Mouse (Mus musculus) gastrocnemius, adult 2 months (tissue): ENCODE data around the gene Gabbr2. TPM values are rescaled to one million over a fixed set of nuclear protein-coding genes. Genes with fewer than 3 reads are reported as not detected.
"Not testable (repeated sequence)": the region's sequence is repeated elsewhere in the genome, so short reads cannot be mapped to it uniquely, and the experiment has no call there.

ENCODE experiments used
- DNase-seq: peaks from one replicate; pipeline ENCODE4 v3.0.0; 2022
- H3K27ac ChIP-seq: fragments of 200-600 bp; 2 replicates; pipeline ENCODE4 v1.8.1; 2022; ENCODE audit warnings: mild to moderate bottlenecking
- H3K4me3 ChIP-seq: fragments of 200-600 bp; 2 replicates; pipeline ENCODE4 v1.8.1; 2022; ENCODE audit warnings: mild to moderate bottlenecking, moderate library complexity
- CTCF ChIP-seq: fragments of 200-600 bp; IDR thresholded peaks from 2 replicates; pipeline ENCODE4 v1.8.1; 2022; ENCODE audit warnings: antibody characterized with exemption, mild to moderate bottlenecking, moderate library complexity
- intact Hi-C: fragments of 180-260 bp; cut with DNase I; formaldehyde crosslinking; loops from one replicate; pipeline ENCODE4 v1.15.1; 2025
- total RNA-seq, 2 experiments: library from RNA; stranded (reverse); gene quantifications; 2 replicates each; pipeline ENCODE4 v1.2.3; 2021

Gabbr2 gene
- total RNA-seq, 2 experiments from 2014 or later: 0.06 to 0.10 TPM

DNA sequence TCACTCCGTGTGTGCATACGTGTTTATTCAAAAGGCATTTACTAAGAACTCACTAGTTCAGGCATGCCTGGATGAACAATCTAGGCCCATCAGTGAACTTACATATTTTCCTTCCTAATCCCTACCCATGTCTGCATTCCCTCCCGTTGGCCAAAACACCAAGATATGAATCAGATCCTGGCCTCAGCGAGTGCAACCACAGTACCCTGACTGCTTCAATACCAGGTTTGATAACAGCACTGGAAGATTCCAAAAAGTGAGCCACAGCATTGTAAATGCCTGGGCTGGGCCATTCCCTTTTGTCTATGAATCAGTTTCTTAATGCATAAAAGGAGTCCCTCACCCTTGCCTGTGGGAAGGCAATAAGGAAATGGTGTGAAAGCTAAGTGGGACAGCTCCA lies 342.5 kb downstream of the Gabbr2 start:
- no peak for DNase-seq
- intact Hi-C loops: no loop called here
- Histone ChIP-seq H3K27ac (peak overlapping the region; percentile 99; the same call in 1 of the 2 replicates), H3K4me3 (peak overlapping the region; percentile 83)
- TF ChIP-seq CTCF: no peak

GRCm38 (mm10) chr4:46643676-46644112 lies 348.0 kb downstream of the Gabbr2 start:
- peak overlapping the region; percentile 85 for H3K27ac ChIP-seq
- no peak for TF ChIP-seq CTCF
- intact Hi-C loops: no loop called here
- DNase-seq: no peak
- H3K4me3 ChIP-seq: no peak overlapping the region; the same call in 1 of the 2 replicates

GRCm38 (mm10) chr4:46642924-46643675 lies 348.6 kb downstream of the Gabbr2 start:
- H3K27ac ChIP-seq: peak overlapping the region; percentile 85
- no peak for DNase-seq
- no peak for TF ChIP-seq CTCF
- intact Hi-C loops: no loop called here
- no peak overlapping the region for H3K4me3 ChIP-seq

- DNase-seq: no peak
- no peak for TF ChIP-seq CTCF
- peak overlapping the region; percentile 63 for H3K27ac ChIP-seq
- intact Hi-C loops: no loop called here
- no peak overlapping the region for H3K4me3 ChIP-seq
Measured at GRCm38 (mm10) chr4:46641283-46641682, 350.4 kb downstream of the Gabbr2 start.

GRCm38 (mm10) chr4:46639866-46640265 lies 351.8 kb downstream of the Gabbr2 start:
- no peak for TF ChIP-seq CTCF
- intact Hi-C loops: no loop called here
- Histone ChIP-seq H3K27ac (no peak overlapping the region), H3K4me3 (no peak overlapping the region)
- no peak for DNase-seq

DNA sequence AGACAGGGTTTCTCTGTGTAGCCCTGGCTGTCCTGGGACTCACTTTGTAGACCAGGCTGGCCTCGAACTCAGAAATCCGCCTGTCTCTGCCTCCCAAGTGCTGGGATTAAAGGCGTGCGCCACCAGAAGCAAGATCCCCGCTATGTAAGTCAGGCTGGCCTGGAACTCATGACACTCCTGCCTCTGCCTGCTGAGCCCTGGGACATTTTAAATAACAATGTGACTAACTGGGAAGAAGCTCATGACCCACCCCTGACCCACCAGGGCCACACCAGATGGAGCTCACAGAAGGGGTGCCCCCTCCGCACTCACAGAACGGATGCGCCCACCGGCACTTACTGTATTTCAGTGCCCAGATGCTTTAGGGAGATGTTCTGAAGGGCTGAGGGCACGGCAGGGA lies 354.4 kb downstream of the Gabbr2 start:
- H3K4me3 ChIP-seq, H3K27ac ChIP-seq, DNase-seq, intact Hi-C loops: not testable (repeated sequence)

DNA sequence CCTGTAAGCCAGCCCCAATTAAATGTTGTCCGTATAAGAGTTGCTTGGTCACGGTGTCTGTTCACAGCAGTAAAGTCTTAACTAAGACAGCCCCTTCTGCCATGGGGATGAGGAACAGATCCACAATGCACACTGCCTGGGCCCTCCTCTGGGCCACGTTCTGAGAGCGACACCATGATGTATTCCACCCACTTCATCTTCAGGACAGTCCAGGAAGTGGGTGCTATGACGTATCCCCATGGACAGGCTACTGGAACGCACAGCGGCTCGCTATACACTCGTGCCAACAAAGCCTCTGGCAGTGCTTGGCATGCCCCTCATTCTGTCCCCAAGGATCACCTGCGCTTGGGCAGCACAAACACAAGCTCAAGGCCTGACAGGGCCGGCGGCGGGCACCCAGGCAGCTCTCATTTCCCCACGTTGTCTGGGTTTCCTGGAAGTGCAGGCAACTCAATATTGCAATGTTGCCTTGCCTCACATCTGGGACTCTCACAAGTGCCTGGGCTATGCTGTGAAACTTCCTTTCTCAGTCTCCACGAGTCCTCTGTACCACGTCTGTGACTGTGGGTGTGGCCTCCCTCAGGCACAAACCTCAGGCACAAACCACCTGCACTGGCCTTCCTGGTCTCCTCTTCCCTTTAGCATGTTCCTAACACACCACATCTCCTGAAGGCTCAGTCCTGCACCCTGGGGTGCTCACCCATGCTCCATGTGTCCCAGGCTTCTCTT lies 355.8 kb downstream of the Gabbr2 start:
- TF ChIP-seq CTCF: no peak
- DNase-seq: no peak
- intact Hi-C loops: no loop called here
- Histone ChIP-seq H3K27ac (no peak overlapping the region), H3K4me3 (no peak overlapping the region)

DNA sequence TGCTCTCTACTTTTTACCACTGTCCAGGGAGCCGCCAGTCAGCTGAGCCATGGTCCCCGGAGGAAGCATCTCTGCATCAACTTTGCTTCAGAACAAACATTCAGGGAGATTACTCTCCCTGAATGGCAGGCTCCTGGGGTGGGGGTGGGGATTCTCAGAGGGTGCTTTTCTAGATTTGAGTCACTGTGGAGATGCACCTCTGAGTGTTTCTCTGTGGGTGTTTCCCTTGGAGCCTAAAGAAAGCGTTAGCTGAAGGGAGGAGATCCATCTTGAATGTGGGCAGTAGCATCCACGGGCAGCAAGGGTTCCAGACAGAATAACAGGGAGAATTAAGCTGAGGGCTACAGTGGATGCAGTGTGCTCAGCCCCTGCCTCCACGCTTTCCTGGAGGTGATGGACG lies 356.8 kb downstream of the Gabbr2 start:
- Histone ChIP-seq H3K4me3 (no peak overlapping the region), H3K27ac (no peak overlapping the region)
- TF ChIP-seq CTCF: no peak
- intact Hi-C loops: no loop called here
- no peak for DNase-seq

GRCm38 (mm10) chr4:46633565-46633964 lies 358.1 kb downstream of the Gabbr2 start:
- intact Hi-C loops, DNase-seq, H3K27ac ChIP-seq, H3K4me3 ChIP-seq: not testable (repeated sequence)

- no peak overlapping the region for H3K4me3 ChIP-seq
- intact Hi-C loops: no loop called here
- no peak for DNase-seq
- TF ChIP-seq CTCF: no peak
- no peak overlapping the region for H3K27ac ChIP-seq
Measured at GRCm38 (mm10) chr4:46632465-46632864, 359.2 kb downstream of the Gabbr2 start.

- intact Hi-C loops: no loop called here
Measured at GRCm38 (mm10) chr4:46630390-46630789, 361.3 kb downstream of the Gabbr2 start.

DNA sequence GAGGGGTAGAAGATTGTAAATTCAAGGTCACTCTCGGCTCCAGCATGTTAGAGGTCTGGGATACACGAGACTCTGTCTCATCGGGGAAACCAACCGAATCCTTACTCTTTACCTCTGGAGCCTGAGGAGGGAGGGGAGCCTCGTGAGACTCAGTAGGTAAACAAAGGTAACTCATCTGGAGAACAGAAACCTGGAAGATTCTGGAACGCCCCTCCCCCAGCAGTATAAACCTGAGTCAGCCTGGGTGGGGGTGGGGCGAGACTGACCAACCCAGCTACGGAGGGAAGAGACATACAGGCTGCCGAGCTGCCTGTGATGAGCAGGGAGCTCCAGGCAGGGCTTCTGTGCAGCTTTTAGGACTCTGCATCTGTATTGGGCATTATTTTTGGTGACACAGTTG lies 362.8 kb downstream of the Gabbr2 start:
- TF ChIP-seq CTCF: no peak
- Histone ChIP-seq H3K4me3 (no peak overlapping the region), H3K27ac (no peak overlapping the region)
- DNase-seq: no peak
- intact Hi-C loops: no loop called here

More at GRCm38 (mm10) chr4:46630390-46630789, 361.3 kb downstream of the Gabbr2 start:
- H3K4me3 ChIP-seq: no peak overlapping the region
- peak; percentile 42 for TF ChIP-seq CTCF
- DNase-seq: no peak
- H3K27ac ChIP-seq: no peak overlapping the region

DNA sequence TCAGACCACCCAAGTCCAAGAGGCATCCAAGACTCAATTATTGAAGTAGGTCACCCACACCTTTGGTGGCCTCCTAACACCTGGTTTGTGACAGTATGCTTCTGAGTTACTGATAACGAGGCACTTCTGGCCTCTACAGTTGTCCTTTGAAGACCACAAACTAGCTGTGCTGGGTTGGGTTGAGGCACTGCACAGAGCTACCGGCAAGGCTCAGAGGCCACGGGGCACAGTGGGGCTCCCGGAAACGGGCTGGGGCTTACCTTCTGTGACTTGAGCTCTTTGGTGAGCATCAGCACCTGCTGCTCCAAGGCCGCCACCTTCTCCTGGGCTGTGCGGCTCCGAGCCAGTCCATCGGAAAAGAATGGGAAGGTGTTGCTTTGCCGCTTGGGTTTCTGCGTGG lies 363.6 kb downstream of the Gabbr2 start:
- Histone ChIP-seq H3K4me3 (no peak overlapping the region), H3K27ac (no peak overlapping the region)
- DNase-seq: no peak
- no peak for TF ChIP-seq CTCF
- intact Hi-C loops: no loop called here
